Mouse (Mus musculus) retina, embryonic 14.5 days (tissue): Measurements from ENCODE around the gene Mug2.
"Not testable (repeated sequence)": the region's sequence is repeated elsewhere in the genome, so short reads cannot be mapped to it uniquely, and the experiment has no call there.

Experiments
- DNase-seq: peaks from one replicate; pipeline ENCODE4 v3.0.0-alpha.2; 2015; ENCODE audit warnings: low spot score

Mug2 gene

DNA sequence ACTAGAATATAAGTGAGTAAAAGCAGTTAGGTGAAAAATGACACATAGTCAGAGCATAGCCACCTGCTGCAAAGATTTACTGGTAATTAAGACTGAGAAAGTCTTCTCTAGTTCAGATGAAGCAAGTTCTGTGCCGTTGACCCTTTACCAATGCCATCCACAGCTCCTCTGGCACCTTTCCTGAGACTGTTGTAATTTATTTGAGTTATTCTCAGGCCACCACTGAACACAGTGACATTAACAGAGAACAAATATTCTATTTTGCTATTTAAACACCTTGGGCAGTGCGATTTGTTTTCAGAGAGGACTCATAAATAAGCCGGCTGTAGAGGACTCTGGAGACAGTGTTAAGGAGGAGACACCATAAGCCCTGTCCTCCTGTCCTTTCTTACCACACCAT is at the start of gene Mug2:
TSS of gene Mug2 (plus strand) at position 301 of the 400 bp plus-strand sequence.
- not testable (repeated sequence) for DNase-seq

DNA sequence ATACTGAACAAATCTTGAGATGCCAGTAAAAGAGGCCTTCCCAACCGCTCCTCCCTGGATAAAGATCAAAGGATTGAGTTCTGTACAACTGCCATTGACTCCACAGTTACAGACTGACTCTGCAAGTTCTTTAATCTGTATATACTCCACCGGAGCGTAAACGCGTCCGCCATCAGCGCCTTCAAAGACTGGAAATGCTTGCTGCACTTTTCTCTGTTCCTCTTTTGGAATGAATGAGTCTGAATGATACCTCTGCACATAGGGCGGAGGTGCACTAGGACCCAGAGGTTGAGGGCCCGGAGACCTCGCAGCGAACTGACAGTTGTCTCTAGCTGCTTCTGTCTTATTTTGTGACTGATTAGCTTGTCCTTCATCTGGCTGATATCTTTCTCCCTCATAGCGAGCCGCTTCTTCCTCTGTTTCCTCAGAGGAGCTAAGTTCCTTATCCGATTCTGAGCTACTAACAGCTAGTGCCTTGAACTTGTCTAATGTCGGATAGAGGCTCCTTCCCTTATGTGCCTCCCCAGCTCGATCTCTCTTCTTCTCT is 48.7 kb upstream of the Mug2 start:
- DNase-seq, result not testable (repeated sequence)

GRCm38 (mm10) chr6:121975701-121976100 is 30.9 kb upstream of the Mug2 start:
- no peak for DNase-seq

DNA sequence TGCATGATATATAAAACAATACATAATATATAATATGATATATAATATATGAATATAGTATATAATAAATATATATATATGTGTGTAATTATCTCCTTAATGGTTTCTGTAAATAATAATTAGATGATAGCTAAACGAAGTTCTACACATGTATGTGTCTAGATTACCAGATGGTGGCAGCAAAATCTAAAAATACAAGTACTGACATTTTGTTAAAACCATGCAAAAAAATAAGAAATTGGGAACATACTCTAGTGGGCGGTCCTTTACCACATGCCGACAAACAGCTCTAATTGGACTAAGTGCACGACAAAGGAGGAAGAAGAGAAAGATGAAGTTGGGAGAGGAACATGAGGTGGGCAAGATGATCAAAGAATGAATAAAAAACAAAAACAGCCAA is 94.3 kb downstream of the Mug2 start:
- no peak for DNase-seq

DNA sequence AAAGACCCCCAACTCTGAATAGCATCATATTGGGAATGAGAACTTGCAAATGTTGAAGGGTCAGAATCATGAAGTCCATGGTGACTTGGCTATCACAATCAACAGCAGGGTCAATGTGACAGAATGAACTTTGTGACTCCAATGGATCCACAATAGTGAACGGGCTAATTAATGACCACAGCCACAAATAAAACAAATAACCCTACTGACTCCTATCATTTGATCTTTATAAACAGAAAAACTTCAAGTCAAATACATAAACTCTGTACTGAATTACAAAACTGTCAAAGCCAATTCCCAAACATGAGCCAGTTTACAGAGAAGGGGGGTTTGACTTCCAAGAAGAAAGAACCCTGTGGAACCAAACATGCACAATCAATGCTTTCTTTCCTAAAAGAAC is 95.1 kb downstream of the Mug2 start:
- DNase-seq, result no peak

DNA sequence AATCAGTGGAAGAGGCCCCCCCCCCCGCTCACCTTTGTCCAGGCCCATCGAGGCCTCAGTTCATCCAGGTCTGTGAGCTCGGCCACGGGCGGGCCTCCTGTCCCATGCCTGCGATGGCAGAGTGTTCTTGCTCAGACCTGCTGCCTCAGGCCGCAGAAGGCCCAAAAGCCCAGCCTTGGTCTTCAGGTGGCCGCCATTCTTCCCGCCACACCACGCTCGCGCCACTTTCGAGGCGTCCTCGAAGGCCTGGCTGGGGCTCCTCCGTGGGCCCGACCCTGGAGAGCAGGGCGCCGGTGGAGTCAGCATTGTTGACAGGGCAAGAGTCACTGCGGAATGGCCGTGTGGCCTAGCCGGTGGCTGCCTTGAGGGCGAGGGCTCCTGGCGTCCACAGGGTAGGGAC is 110.4 kb downstream of the Mug2 start:
- no peak for DNase-seq

- no peak for DNase-seq
Observed at GRCm38 (mm10) chr6:122129521-122129920, 123.0 kb downstream of the Mug2 start.
